Mouse (Mus musculus) yolk sac, embryonic 10.5 days (tissue): ENCODE results near the gene Hmgcs1.
"Not testable (repeated sequence)": the region's sequence is repeated elsewhere in the genome, so short reads cannot be mapped to it uniquely, and the experiment has no call there.

Experiments
- DNase-seq: peaks from one replicate; pipeline ENCODE4 v3.0.0-alpha.2; 2017; ENCODE audit warnings: low spot score

Hmgcs1 gene

DNA sequence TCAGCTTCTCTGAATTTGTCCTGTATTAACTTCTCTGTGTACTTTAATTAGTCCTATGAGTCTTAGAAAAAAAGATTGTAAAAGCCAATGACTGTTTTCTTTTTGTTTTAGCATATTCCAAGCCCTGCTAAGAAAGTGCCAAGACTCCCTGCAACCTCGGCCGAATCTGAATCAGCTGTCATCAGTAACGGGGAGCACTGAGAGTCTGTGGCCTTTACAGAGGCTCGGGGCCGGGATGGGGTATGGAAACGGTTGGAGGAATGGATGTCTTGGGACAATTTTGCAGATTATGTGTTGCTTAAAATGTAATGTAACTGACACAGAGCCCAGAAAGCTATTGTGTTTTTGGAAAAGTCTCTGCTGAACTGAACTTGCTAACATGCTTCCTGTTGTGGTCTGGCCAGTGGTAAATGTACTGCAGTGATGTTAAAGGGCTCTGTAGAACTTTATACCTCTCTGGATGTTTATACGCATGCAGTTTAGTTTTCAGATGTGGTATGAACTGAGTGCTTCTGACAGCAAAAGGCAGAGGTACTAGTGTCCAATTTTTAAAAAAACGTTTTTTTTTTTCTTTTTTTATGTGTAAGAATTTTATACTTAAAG, 16.2 kb downstream of the Hmgcs1 start:
- DNase-seq: not testable (repeated sequence)

DNA sequence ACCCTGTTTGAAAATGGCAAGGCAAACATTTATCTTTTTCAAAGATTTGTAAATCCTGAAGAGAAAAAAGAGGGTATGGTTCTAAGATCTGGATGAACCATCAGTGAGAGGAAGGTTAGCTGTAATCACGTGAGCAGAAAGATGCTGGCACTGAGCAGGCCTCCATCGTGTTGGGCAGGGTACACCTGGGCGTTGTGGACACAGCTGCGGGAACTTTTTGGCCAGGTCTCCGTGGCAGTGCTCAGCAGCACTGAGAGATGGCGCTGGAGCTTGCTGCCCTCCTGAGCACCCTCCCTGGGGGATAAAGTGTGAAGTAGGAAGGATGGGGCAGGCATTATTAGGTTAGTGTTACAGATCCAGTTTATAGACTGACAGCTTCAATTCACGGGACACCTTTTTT, 16.8 kb downstream of the Hmgcs1 start:
- DNase-seq: no peak

DNA sequence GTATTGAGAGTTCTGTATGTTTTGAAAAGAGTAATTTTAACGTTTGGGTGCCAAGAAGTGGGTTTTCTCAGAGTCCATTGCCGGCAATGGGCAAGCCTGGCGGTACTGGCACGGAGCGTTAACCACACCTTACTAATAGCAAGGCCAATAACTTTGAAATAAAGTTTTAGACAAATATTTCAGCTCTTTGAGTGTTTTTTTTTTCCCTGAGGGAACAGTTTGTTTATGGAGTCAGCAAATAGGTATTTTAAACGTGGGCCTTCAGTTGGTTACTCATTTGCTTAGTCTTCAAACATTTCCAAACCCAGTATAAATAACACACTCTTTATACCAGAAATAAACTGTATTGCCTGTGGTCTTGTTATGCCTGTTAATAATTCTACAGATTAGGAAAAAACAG, 17.7 kb downstream of the Hmgcs1 start:
- no peak for DNase-seq

DNA sequence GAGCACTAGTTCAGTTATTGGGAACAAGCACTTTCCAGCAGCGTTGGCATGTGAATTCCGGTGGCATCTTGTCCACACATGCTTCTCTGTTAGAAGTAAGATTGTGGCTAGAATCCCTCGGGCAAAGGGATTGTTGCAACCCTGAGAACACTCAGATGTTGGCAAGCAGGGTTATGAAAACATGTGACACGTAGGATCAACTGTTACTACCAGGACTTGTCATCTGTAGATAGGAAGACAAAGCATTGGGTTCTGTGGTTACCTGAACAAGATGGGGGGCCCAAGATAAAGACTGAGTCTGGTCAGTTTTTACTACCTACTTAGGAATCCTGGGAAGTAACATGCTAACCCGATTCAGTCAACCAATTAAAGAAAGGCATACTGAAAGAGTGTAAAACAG, 18.8 kb downstream of the Hmgcs1 start:
- DNase-seq: no peak

DNA sequence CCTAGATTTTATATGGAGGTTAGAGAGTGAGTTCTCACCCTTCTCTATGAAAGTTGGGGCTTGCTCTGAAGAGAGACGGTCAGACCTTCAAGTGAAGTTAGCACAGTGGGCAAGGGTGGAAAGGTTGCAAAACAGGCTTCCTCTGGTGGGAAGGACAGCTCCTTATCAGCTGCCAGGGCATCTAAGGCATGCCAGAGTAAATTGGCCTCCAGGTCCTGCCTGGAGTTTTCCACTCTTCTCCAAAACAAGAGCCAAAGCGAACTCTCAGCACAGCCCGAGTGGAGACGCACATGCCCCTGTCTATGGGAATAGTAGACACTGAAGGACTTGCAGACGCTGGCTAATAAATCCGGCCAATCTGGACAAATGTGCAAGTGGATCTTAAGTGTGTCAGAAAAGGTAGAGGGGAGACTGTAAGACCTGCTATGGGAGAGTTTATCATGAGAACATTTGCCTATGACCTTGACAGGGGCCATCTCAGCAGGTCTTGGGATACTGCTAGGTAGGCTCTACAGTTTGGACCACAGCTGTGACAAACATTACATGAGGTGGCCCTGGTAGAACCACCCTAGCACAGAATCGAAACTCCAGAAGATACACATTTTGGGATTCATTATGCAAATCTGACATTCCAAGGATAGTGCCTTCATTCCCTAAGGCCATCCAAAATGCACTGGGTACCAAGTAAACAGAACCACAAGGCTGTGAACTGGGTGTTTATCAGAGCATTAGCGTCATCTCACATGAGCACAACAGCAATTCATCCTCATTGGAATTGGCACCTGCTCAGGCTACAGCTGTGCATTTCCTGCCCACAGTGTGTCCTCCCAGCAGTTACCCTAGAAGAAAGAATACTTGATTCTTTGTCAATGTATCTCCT, 19.4 kb downstream of the Hmgcs1 start:
- no peak for DNase-seq

DNA sequence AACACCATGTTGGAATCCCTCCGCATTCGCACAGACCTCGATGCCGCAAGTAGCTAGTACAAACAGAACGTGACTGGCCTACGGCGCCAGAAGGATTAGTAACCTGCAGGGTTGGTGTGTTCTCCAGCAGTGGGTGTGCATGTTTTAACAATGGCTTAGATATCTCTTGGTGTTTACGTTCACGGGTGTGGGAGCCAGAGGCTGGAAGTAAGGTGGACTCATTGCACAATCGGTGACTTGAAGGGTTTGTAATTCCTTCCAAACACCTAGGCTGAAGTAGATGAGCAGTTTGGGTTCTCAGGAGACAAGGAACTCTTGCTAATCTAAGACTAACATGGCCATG, 20.1 kb downstream of the Hmgcs1 start:
- peak; percentile 40 for DNase-seq

DNA sequence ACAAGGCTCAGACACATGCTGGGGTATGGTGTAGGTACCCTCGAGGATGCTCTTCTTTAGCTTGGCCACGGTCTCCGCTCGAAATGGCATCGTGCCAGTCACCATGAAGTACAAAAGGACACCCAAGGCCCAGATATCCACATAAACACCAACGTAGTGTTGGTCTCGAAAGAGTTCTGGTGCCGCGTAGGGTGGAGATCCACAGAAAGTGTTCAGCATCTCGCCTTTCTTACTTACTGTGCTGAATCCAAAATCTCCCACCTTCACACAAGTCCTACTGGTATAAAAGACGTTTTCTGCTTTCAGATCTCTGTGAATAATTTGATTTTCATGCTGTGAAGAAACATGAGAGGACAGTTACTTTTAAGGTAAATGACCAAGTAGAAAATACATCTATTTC, 22.3 kb downstream of the Hmgcs1 start:
- no peak for DNase-seq

DNA sequence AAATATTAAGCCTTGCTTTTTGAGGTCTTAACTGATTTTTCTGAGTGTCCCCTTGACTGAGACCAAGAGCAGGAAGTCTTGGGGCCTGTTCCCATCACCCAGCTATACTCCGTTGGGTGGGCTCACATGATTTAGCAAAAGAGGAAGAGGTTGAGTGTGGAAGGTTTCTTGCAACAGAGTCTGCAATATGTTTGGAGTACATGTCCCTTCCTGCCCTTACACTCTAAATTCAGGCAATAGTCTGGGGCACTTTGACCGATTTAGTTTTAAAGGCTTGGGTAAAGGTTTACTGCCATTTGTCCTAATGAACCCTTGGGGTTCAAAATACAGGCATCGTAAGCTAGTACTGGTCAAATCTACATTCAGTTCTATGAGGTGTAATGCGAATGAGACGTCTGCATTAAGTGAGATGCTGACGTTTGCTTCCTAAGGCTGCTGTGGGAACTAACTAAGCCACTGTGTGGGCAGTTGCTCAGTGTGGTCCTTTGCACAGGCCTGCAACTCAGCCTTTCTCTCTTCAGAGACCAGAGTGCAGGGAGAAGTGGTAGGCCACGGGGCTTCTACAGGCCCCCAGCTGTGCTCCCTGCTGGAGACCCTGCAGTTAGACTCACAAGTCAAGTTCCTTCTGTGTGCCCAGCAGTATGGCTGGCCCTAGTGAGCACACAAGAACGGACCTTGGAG, 23.1 kb downstream of the Hmgcs1 start:
- no peak for DNase-seq

DNA sequence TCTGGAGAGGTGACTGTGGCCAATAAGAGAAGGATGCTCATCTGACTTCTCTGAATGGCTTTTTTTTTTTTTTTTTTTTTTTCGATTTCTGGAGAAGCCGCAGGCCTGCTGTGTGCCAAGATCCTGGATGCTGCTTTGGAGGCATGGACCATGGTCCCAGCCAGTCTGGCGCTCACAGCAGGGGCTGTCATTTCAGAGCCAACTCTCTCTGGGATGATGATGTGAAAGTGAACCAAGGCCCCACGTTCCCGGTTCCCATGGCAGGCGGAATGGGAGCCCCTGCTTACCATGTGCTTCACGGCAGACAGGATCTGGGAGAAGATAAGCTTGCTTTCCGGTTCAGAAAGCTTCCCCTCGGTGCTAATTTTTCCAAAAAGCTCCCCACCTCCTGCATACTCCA, 23.6 kb downstream of the Hmgcs1 start:
- no peak for DNase-seq

DNA sequence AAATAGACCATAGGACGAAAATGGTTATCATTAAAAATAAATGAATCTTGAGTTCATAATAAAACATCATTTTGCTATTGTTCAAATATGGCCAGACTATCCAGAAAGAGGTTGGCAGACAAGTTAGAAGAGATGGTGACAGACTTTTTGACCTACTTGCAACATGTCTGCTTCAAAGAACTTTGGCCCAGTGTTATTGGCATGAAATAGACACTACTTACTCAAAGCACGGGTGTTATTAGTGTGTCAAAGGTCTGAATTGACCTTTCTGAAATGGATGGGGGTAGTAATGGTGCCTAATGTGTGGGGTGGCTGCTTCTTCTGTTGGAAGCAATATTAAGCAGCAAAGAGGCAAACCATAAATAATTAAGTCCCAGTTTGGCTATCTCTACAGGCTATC, 25.9 kb downstream of the Hmgcs1 start:
- DNase-seq: no peak

DNA sequence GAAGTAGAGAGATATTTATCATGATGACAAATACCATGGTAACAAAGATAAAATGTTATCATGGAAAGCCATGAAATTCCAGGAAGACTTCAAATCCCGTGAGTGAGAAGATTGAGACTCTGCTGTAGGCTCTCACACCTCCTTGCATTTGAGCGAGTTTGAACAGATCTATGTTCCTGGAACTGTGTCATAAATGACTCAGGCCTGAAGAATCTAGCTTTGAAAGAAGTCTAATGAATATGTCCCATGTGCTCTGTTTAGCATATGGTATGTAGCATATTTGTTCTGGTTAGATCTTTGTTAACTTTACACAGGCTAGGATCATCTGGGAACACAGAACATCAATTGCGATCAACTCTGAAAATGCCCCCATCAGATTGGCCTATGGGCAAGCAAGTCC, 32.3 kb downstream of the Hmgcs1 start:
- DNase-seq: no peak

DNA sequence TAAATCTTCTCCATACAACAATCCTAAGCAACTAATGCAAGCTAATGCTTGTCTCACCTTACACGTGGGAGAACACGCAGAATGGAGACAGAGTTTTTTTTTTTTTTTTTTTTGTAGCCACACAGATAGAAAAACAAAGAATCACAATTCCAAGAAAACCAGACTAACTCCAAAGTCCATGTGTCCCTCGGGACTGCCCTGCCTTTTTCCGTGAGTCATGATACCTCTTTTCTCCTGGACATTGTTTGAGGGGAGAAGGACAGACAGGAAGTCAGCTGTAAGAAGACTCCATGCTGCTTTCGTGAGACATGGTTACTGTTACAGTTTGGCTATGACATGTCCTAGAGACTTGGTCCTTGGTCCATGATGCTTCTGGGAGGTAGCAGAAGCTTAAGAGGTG, 33.2 kb downstream of the Hmgcs1 start:
- DNase-seq: peak; percentile 31

DNA sequence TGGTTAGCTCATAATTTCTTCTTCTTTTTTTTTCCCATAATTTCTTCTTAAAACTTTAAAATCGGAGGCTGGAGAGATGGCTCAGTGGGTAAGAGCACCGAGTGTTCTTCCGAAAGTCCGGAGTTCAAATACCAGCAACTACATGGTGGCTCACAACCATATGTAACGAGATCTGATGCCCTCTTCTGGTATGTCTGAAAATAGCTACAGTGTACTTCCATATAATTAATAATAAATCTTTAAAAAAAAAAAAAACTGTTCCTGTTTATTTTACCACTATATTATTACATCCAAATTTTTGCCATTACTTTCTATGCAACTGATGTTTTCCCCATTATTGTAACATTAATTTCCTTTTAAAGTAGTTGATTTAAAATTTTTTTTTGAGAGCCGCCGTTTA, 34.4 kb downstream of the Hmgcs1 start:
- no peak for DNase-seq

DNA sequence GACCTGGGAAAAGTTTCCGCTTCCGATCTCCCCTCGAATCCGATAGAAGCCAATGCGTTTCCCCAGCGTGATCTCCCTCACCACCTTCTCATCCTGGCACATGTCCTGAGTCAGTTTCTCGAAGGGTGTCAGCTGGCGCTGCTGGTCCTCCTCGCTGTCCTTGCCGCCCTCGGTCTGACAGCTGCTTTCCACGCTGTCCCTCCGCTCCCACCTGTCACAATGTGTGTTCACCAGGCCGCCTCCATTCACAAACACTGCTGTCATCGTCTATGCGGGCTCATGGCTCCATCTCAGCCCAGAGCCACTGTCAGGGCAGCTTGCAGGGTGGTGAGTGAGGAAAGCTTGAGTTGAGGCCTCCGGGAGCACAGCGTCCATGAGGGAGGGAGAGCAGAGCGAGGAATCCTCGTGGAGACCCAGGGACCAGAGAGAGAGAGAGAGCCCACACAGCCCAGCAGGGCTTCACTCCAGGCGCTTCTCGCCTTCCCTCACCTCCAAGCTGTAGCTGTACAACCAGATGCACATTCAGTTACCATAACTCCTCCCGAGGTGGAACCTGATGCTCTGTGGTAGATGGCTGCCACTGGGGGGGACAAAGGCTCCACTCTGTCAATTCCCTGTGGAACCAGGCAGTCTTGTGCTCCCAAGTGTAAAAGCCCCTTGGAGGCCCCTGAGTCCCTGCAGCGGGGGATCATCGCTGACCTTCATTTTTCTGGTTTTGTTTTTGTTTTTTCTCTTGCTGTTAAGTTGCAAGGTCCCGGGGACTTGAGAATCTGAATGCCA, 37.6 kb downstream of the Hmgcs1 start:
- DNase-seq: no peak

DNA sequence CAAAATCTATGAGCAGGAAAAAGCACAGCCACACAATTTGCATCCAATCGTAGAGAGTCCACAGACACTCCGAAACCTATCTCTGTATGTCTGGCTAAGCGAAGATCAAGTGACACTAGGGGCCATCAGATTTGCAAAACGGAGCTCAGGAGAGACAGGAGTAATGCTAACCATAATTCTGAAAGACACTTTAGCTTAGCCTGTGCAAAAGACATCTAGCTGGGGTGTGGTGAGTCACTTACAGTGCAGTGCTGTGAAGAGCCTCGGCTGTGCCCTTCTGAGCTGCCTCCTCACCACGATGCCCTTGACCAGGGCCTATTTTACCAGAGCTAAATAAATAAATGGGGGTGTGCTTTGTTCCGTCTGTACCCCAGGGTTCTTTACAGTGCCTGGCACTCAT, 39.2 kb downstream of the Hmgcs1 start:
- no peak for DNase-seq

DNA sequence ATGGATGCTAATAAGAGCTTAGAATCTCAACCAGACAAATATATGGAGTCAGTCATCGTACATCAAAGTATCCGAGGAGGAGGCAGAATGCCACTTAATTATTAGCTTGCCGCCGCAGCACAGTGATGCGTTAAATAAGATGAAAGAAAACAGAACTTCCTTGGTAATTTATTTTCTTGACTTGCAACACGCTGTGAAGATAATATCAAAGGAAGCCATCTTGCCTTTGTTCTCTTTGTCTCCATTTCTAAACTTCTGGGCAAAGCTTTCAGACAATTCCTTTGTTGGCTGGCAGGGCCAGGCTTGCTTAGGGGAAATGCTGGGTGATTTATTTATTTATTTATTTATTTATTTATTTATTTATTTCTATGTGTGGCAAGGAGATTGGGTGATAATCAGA, 41.3 kb downstream of the Hmgcs1 start:
- DNase-seq: no peak

DNA sequence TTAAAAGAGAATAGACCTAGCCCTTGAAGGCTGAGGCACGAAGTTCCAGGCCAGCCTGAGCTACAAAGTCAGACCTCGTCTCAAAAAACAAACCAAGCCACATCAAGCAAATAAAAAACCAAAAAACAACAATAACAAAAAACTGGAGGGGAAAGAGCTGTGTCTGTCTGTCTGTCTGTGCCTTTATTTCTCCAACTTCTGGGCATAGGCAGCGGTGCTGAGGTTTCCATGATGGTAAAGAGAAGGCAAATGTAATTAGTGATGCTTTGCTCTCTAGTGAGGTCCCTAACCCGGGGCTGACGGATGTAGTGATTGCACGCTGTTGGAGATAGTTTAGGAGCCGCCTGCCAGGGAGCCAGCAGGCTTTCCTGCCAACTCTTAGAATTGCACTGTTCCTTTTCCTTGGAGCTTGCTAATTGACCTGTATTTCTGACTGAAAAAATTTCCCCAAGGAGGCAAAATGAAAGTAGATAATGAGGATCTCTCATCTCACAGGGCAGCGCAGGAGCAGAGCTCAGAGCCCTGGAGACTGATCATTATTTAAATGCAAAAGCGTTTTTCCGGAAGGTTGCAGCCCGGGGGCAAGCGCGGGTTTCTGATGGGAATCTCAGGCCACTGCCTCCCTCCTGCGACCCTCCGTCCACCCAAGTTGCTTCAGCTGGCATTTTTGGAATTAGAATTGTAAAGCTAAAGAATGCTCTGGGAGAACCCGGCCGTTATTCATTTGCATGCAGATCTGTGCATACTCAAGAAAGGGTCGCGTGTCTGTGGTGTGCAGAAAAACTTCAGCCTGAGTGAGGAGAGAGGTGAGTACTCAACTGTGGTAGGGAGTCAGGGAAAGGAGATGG, 51.4 kb downstream of the Hmgcs1 start:
- DNase-seq: no peak

DNA sequence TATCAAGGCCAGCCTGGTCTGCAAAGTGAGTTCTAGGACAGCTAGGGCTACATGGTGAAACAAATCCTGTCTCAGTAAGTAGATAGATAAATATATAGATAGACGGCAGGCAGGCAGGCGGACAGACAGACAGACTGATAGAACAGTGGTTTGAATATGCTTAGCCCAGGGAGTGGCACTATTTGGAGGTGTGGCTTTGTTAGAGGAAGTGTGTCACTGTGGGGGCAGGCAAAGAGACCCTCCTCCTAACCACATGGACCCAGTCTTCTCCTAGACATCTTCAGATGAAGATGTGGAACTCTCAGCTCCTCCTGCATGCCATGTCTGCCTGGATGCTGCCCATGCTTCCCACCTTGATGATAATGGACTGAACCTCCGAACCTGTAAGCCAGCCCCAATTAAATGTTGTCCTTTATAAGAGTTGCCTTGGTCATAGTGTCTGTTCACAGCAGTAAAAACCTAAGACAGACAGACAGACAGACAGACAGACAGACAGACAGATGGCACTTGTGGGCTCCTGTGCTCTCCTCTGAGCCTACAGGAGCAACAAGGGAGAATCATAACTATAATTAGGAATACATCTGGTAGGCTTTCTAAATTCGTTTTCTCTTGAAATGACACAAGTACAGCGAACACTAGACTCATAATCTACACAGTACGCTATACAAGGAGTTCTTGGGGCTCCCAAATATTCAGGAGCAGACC, 52.7 kb downstream of the Hmgcs1 start:
- no peak for DNase-seq

DNA sequence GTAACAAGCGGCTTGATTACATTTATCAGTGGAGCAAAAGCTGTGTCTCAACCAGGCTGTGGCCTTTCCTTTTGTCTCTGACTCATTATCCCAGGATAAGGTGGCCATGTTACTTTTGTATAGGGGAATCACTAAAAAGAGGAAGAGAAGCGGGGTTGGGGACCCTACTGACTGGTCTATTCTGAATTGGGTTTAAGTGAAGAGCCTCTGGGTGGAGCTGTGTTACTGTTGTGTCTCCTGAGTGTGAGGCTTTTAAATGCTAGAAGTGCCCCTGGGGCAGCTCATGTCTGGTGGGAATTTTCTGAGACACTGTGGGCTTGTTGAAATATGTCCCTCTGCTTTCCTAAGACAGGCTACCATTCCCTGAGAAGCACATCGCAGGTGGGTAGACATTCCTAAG, 53.3 kb downstream of the Hmgcs1 start:
- DNase-seq: no peak

DNA sequence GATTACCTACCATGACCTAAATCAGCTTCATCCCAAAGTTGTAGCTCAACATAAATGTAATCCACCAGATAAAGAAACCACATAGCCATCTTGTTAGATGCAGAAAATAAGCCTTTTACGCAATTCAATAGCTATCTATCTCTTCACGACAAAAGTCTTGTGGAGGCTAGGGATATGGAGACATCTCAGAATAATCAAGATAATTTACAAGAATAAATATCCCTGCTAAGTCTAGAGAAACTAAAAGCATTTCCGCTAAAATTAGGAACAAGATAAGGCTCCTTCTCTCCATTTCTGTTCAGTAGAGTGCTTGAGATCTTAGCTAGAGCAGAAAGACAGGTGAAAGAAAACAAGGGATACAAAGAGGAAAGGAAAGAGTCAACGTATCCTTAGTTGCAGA, 56.8 kb downstream of the Hmgcs1 start:
- no peak for DNase-seq
